Mouse (Mus musculus) erythroid progenitor cell, adult 5-6 weeks (primary cell): ENCODE results near the gene Gm7544. TPM values are rescaled to one million over a fixed set of nuclear protein-coding genes. Genes with fewer than 3 reads are reported as not detected.
"Not testable (repeated sequence)": the region's sequence is repeated elsewhere in the genome, so short reads cannot be mapped to it uniquely, and the experiment has no call there.

ENCODE experiments used
- ATAC-seq: replicated peaks from 2 replicates; pipeline ENCODE4 v1.8.0; 2016; ENCODE audit warnings: moderate number of reproducible peaks, mild to moderate bottlenecking, moderate TSS enrichment, inconsistent platforms; ENCODE audit not compliant: poor library complexity, low FRiP score, severe bottlenecking
- total RNA-seq, 2 experiments: library from RNA; stranded (forward) in 1 of 2; stranded (reverse) in 1 of 2; fragments of 150-400 nt in 1 of 2; fragments of 186-747, 209-891 nt in 1 of 2; gene quantifications; 2 replicates each; pipeline versions ENCODE4 v1.2.3 to v1.2.4; 2015 to 2017; ENCODE audit warnings: low replicate concordance in 2 of 2

Gm7544 gene
- total RNA-seq (2015; ENCODE audit: low replicate concordance): not detected in 2 replicates
- total RNA-seq (2017; ENCODE audit: low replicate concordance): not detected in 2 replicates

- ATAC-seq: not testable (repeated sequence)
Observed at GRCm38 (mm10) chr1:82955913-82956312, at the start of gene Gm7544. Gene Gm7544, minus strand, starts transcription at chr1:82956013.

GRCm38 (mm10) chr1:83000306-83000705 is 44.5 kb upstream of the Gm7544 start, which contains the start of gene Gm47959:
Gene Gm47959, plus strand, starts transcription at chr1:83000548.
- ATAC-seq: not testable (repeated sequence)

GRCm38 (mm10) chr1:82993947-82994346 is 38.1 kb upstream of the Gm7544 start:
- no peak for ATAC-seq

- ATAC-seq: no peak
Observed at GRCm38 (mm10) chr1:82992093-82992492, 36.3 kb upstream of the Gm7544 start.

- no peak for ATAC-seq
Observed at GRCm38 (mm10) chr1:82991596-82991995, 35.8 kb upstream of the Gm7544 start.

GRCm38 (mm10) chr1:82991062-82991461 is 35.2 kb upstream of the Gm7544 start:
- ATAC-seq: no peak

- ATAC-seq: no peak
Observed at GRCm38 (mm10) chr1:82987530-82988198, 31.9 kb upstream of the Gm7544 start.

- ATAC-seq: no peak
Observed at GRCm38 (mm10) chr1:82986738-82987137, 30.9 kb upstream of the Gm7544 start.

GRCm38 (mm10) chr1:82977840-82978239 is 22.0 kb upstream of the Gm7544 start:
- no peak for ATAC-seq

GRCm38 (mm10) chr1:82975750-82976149 is 19.9 kb upstream of the Gm7544 start:
- ATAC-seq: no peak

- ATAC-seq: no peak
Observed at GRCm38 (mm10) chr1:82974342-82974741, 18.5 kb upstream of the Gm7544 start.

GRCm38 (mm10) chr1:82973901-82974300 is 18.1 kb upstream of the Gm7544 start:
- no peak for ATAC-seq

- ATAC-seq: no peak
Observed at GRCm38 (mm10) chr1:82973244-82973643, 17.4 kb upstream of the Gm7544 start.

- ATAC-seq: no peak
Observed at GRCm38 (mm10) chr1:82972046-82972445, 16.2 kb upstream of the Gm7544 start.

GRCm38 (mm10) chr1:82966413-82966812 is 10.6 kb upstream of the Gm7544 start:
- no peak for ATAC-seq

- ATAC-seq: no peak
Observed at GRCm38 (mm10) chr1:82959870-82960385, 4.1 kb upstream of the Gm7544 start, which contains the start of gene Gm47955. Gene Gm47955, plus strand, starts transcription at chr1:82960286.

- no peak for ATAC-seq
Observed at GRCm38 (mm10) chr1:82948601-82949000, 7.2 kb downstream of the Gm7544 start.

- not testable (repeated sequence) for ATAC-seq
Observed at GRCm38 (mm10) chr1:82946029-82946428, 9.8 kb downstream of the Gm7544 start.

- not testable (repeated sequence) for ATAC-seq
Observed at GRCm38 (mm10) chr1:82943295-82943694, 12.5 kb downstream of the Gm7544 start, which contains the start of gene A030003K21Rik. Gene A030003K21Rik, minus strand, starts transcription at chr1:82943388.

- not testable (repeated sequence) for ATAC-seq
Observed at GRCm38 (mm10) chr1:82942505-82942904, 13.3 kb downstream of the Gm7544 start.

- no peak for ATAC-seq
Observed at GRCm38 (mm10) chr1:82938666-82939065, 17.1 kb downstream of the Gm7544 start.
